ENCODE assay signal across 15 mouse cellular contexts in the genomic region with DNA sequence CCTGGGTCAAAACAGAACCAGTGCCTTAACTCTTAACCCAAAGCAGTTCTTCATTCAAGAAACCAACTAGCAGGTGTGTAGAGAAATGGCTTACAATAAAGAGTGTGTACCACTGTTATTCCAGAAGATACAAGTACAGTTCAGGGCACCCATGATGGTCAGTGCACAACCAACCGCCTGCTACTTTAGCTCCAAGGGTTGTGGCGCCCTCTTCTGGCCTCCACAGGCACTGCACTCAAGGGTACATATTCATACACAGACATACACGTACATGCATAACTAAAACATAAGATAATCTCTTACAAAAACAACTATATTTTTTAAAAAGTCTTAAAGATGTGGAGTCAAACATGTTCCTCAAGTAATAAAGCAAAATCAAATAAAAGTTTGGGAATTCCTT.
DNase-seq lines count a peak whose midpoint lies in the region; ATAC-seq and TF ChIP-seq lines count a peak whose summit lies in the region.
"Had no signal": no experiment of that assay in that cellular context is flagged by ENCODE, and none has a peak within 500 bp of the region (broad histone marks: within the 10 kb centered on the region; RNA-seq: fewer than 3 reads in every experiment).

No protein-coding gene starts in this region.

- H3K27me3 ChIP-seq in kidney, postnatal 0 days (ENCODE audit: insufficient read depth, low read length): no peaks in the 10 kb centered on the region
- no peaks in the 10 kb centered on the region for H3K27me3 ChIP-seq in E14TG2a.4 (ENCODE audit: insufficient read depth, low read length)
- H3K27me3 ChIP-seq: midbrain, embryonic 13.5 days; stomach, embryonic 15.5 days had no signal

- no peaks in the 10 kb centered on the region; the same call in 1 of the 2 replicates for H3K9me3 ChIP-seq in kidney, postnatal 0 days (replicated peaks; ENCODE audit: low read length)
- H3K9me3 ChIP-seq in E14TG2a.4 (ENCODE audit: low read length): no peaks in the 10 kb centered on the region
- H3K9me3 ChIP-seq: forebrain, embryonic 10.5 days; midbrain, embryonic 13.5 days; stomach, embryonic 15.5 days had no signal

- H3K4me2 ChIP-seq in kidney, postnatal 0 days (ENCODE audit: low read length): no peak overlapping the region
- H3K4me2 ChIP-seq: midbrain, embryonic 13.5 days; stomach, embryonic 15.5 days had no signal

- H3K27ac ChIP-seq in kidney, postnatal 0 days: no peak overlapping the region
- H3K27ac ChIP-seq: forebrain, embryonic 10.5 days; midbrain, embryonic 13.5 days; stomach, embryonic 15.5 days had no signal

- H3K4me3 ChIP-seq in kidney, postnatal 0 days (replicated peaks; ENCODE audit: low read depth, low read length): no peak overlapping the region
- H3K4me3 ChIP-seq in E14TG2a.4 (replicated peaks; ENCODE audit: low read length): no peak overlapping the region
- H3K4me3 ChIP-seq: forebrain, embryonic 10.5 days; midbrain, embryonic 13.5 days; stomach, embryonic 15.5 days had no signal

- 71% methylated on average over 3 of the region's 3 CpGs for WGBS in kidney, postnatal 0 days

- no peak for TF ChIP-seq POLR2A in brain, embryonic 14.5 days (IDR thresholded peaks at IDR 0.05; ENCODE audit: borderline replicate concordance, extremely low read depth, insufficient read depth, insufficient read length, poor library complexity, severe bottlenecking)

- no peaks in the 10 kb centered on the region for H3K4me1 ChIP-seq in kidney, postnatal 0 days (replicated peaks; ENCODE audit: insufficient read depth, low read length)
- H3K4me1 ChIP-seq in E14TG2a.4 (replicated peaks; ENCODE audit: low read depth, low read length): no peaks in the 10 kb centered on the region
- H3K4me1 ChIP-seq: stomach, embryonic 15.5 days had no signal

- no peak for DNase-seq in kidney, postnatal 0 days (ENCODE audit: low spot score)
- no peak for DNase-seq in kidney, adult 9 months
- DNase-seq in 416B (ENCODE audit: low read depth): peak; percentile 11
- no peak for DNase-seq in brain, embryonic 14.5 days (ENCODE audit: low read depth)
- no peak for DNase-seq in right cerebral cortex, postnatal 4 days
- DNase-seq in adrenal gland, postnatal 14 days: no peak
- no peak for DNase-seq in gastrocnemius, postnatal 14 days
- DNase-seq: adrenal gland, postnatal 10 days; cerebellum, adult 18-20 months; gastrocnemius, postnatal 25 days; right cerebral cortex, postnatal 14 days had no signal

- TF ChIP-seq CTCF in kidney, postnatal 0 days (IDR thresholded peaks at IDR 0.05; ENCODE audit: low read depth): peak; percentile 47
- peak; percentile 86 for TF ChIP-seq CTCF in E14TG2a.4 (conservative IDR thresholded peaks at IDR 0.05; ENCODE audit: low read length)
- peak; percentile 40; the same call in 1 of the 2 replicates for TF ChIP-seq CTCF in brain, embryonic 14.5 days (IDR thresholded peaks at IDR 0.05; ENCODE audit: borderline replicate concordance, extremely low read depth, insufficient read depth, insufficient read length)

- intact Hi-C loops in gastrocnemius, postnatal 14 days (cut with DNase I; ENCODE audit: low total_unique reads): no loop called here

- H3K36me3 ChIP-seq in kidney, postnatal 0 days (ENCODE audit: insufficient read depth, low read length): no peaks in the 10 kb centered on the region
- no peaks in the 10 kb centered on the region for H3K36me3 ChIP-seq in E14TG2a.4 (ENCODE audit: insufficient read depth, low read length)
- H3K36me3 ChIP-seq: forebrain, embryonic 10.5 days; midbrain, embryonic 13.5 days; stomach, embryonic 15.5 days had no signal

- no peak overlapping the region for H3K9ac ChIP-seq in kidney, postnatal 0 days (ENCODE audit: low read depth, low read length)
- H3K9ac ChIP-seq: midbrain, embryonic 13.5 days; stomach, embryonic 15.5 days had no signal

- no peak for ATAC-seq in kidney, postnatal 0 days (replicated peaks; ENCODE audit: low FRiP score, low read depth)
- ATAC-seq: midbrain, embryonic 13.5 days had no signal
